Mouse (Mus musculus): ENCODE results near the gene Atg5.

DNA sequence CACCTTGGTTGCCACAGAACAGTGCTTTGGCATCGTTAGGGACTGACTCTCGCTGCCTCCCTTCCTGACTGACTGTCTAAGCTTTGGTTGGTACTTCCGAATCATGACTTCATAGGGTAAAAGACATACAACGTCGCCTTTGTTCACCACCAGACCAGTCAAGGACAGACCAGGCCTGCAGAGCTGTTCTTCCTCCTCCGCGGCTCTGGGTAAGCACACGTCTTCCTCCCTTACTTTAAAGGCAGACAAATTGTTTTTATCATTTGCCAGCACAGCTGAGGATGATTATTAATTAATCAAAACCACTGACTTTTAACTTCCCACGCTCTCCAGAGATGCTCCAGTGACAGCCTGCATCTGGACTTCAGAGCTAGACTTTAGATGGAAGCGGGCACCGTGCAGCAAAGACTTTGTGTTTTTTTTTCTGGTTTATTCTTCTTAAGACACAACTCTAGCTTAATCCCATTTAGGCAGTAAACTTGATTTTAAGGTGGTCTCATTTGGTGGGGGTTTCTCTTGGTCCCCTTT, 120.6 kb downstream of the Atg5 start:
- no peak for TF ChIP-seq GATA1 (IDR thresholded peaks at IDR 0.05; ENCODE audit: low read length)
- TF ChIP-seq TAL1 (IDR thresholded peaks at IDR 0.05; ENCODE audit: low read length) = no peak
